Mouse (Mus musculus) forebrain, postnatal 0 days (tissue): ENCODE measurements around the gene Syt1. TPM values are rescaled to one million over a fixed set of nuclear protein-coding genes. Genes with fewer than 3 reads are reported as not detected.

Source experiments
- ATAC-seq: fragments of 200-750 bp; cut with Nextera tagmentation; 2 replicates; pipeline ENCODE4 v1.8.0; 2017; ENCODE audit warnings: mild to moderate bottlenecking, moderate library complexity
- DNase-seq: peaks from one replicate; pipeline ENCODE4 v3.0.0-alpha.2; 2015
- H3K27ac ChIP-seq: fragments of 300-500 bp; sonication (generic); 2 replicates; pipeline ENCODE4 v1.5.1; 2014; ENCODE audit warnings: low read depth, mild to moderate bottlenecking, antibody characterized with exemption, low read length, moderate library complexity, mixed read lengths
- H3K27me3 ChIP-seq: fragments of 300-500 bp; sonication (generic); 2 replicates; pipeline ENCODE4 v1.6.1; 2014; ENCODE audit warnings: mild to moderate bottlenecking, low read length, mixed read lengths; ENCODE audit not compliant: insufficient read depth
- H3K36me3 ChIP-seq: fragments of 300-500 bp; sonication (generic); 2 replicates; pipeline ENCODE4 v1.6.1; 2014; ENCODE audit warnings: mild to moderate bottlenecking, moderate library complexity; ENCODE audit not compliant: insufficient read depth
- H3K4me1 ChIP-seq: fragments of 300-500 bp; sonication (generic); 2 replicates; pipeline ENCODE4 v1.6.1; 2014; ENCODE audit warnings: antibody characterized with exemption; ENCODE audit not compliant: insufficient read depth
- H3K4me2 ChIP-seq: fragments of 300-500 bp; sonication (generic); 2 replicates; pipeline ENCODE4 v1.6.1; 2014; ENCODE audit warnings: low read depth, mild to moderate bottlenecking, moderate library complexity
- H3K4me3 ChIP-seq: fragments of 300-500 bp; sonication (generic); 2 replicates; pipeline ENCODE4 v1.5.1; 2014; ENCODE audit warnings: low read depth, low read length, mixed read lengths
- H3K9ac ChIP-seq: fragments of 300-500 bp; sonication (generic); 2 replicates; pipeline ENCODE4 v1.6.1; 2014; ENCODE audit warnings: mild to moderate bottlenecking
- H3K9me3 ChIP-seq: fragments of 300-500 bp; sonication (generic); 2 replicates; pipeline ENCODE4 v1.6.1; 2016; ENCODE audit warnings: low read length
- CTCF ChIP-seq: sonication (generic); IDR thresholded peaks from 2 replicates; pipeline ENCODE4 v1.5.1; 2016; ENCODE audit warnings: antibody characterized with exemption, control low read depth, low read depth
- WGBS: fragments of 180-500 bp; shearing (Covaris S2); extraction: QIAGEN DNeasy Blood & Tissue Kit; methylation state at CpG from one replicate; pipeline ENCODE4 v1.1.7; 2014; 5-methylcytosine and 5-hydroxymethylcytosine counted together
- polyA plus RNA-seq: library from polyadenylated mRNA; unstranded; fragments of >200 nt; fragmentation: Nextera tagmentation; extraction: Ambion mirVana; gene quantifications from 2 replicates; pipeline ENCODE4 v1.2.1, GENCODE M21; 2015
- total RNA-seq: library from RNA; depleted of rRNA; stranded (reverse); fragments of >200 nt; gene quantifications from 2 replicates; pipeline ENCODE4 v1.2.3, GENCODE M21; 2014

Syt1 gene
- total and polyA plus RNA-seq, 2 experiments from 2014 or later, result 133 to 147 TPM

DNA sequence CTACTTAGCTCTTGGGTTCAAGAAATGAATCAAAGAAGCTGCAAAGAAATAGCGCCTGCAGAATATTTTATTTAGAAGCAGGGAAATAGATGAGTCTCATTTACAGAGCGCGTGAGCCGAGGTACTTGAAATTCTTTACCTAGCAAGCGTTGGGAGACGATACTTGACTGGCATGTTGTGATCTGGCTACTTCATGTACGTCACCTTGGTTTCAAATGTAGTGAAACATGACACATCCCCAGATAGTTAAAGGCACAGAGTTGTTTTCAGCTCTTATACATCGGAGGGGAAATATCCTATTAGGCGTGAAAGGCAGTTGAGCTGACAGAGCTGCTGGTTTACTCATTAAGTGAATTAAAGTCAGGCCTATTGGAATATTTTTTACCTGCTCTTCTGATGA is 478.5 kb downstream of the Syt1 start:
- Histone ChIP-seq H3K9ac (no peak overlapping the region), H3K27ac (no peak overlapping the region), H3K9me3 (no peaks in the 10 kb centered on the region), H3K27me3 (no peaks in the 10 kb centered on the region), H3K4me2 (no peak overlapping the region), H3K4me1 (no peaks in the 10 kb centered on the region), H3K36me3 (no peaks in the 10 kb centered on the region), H3K4me3 (no peak overlapping the region)
- ATAC-seq (peak; percentile 55; the same call in 1 of the 2 replicates), DNase-seq (no peak)
- WGBS, result 71% methylated on average over 9 of the region's 9 CpGs
- no peak for TF ChIP-seq CTCF

DNA sequence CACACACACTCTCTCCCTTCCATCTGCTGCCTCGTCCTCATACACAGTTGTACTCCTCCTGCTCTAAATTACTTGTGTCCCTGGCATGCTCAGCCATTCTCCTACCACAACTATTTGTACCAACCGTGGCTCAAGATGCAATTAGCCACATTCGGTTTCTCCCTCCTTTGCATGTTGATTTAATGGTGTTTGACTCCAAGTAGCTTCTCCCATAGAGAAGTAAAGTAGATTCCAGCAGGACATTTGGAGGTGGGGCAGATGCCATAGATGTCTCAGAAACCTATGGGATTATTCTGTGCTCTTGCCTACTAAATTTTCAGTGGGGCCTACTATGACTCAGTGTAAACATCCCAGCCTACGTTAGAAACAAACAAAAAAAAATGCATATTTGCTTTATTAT is 479.1 kb downstream of the Syt1 start:
- Histone ChIP-seq H3K4me2 (no peak overlapping the region), H3K4me3 (no peak overlapping the region), H3K27me3 (no peaks in the 10 kb centered on the region), H3K27ac (no peak overlapping the region), H3K9ac (no peak overlapping the region), H3K9me3 (no peaks in the 10 kb centered on the region), H3K36me3 (no peaks in the 10 kb centered on the region), H3K4me1 (no peaks in the 10 kb centered on the region)
- TF ChIP-seq CTCF, result no peak
- ATAC-seq (no peak), DNase-seq (no peak)
- 46% methylated on average over 4 of the region's 4 CpGs for WGBS

DNA sequence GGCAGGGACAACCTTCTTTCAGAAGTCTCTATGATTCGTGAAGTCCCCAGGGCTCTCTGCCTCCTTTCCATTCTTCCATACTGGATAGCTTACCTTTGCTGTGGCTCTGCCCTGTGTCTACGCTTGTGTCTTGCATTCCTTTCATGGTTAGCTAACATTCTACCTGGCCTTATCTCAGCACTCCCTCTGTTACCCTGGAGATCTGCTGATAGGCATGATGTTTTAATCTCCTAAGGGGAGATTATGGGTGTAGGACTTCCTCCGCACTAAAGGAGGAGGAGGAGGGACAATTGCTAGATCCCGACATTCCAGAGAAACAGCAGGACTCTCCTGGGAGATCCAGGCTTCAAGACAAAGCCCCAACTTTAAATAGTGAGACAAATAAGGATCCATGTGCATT is 479.7 kb downstream of the Syt1 start:
- H3K4me2 ChIP-seq, result no peak overlapping the region
- H3K9me3 ChIP-seq, result no peaks in the 10 kb centered on the region
- no peak overlapping the region for H3K4me3 ChIP-seq
- no peak overlapping the region for H3K9ac ChIP-seq
- no peak for DNase-seq
- no peak for TF ChIP-seq CTCF
- H3K4me1 ChIP-seq, result no peaks in the 10 kb centered on the region
- 58% methylated on average over 4 of the region's 4 CpGs for WGBS
- no peak for ATAC-seq
- no peak overlapping the region for H3K27ac ChIP-seq
- no peaks in the 10 kb centered on the region for H3K27me3 ChIP-seq
- H3K36me3 ChIP-seq, result no peaks in the 10 kb centered on the region

DNA sequence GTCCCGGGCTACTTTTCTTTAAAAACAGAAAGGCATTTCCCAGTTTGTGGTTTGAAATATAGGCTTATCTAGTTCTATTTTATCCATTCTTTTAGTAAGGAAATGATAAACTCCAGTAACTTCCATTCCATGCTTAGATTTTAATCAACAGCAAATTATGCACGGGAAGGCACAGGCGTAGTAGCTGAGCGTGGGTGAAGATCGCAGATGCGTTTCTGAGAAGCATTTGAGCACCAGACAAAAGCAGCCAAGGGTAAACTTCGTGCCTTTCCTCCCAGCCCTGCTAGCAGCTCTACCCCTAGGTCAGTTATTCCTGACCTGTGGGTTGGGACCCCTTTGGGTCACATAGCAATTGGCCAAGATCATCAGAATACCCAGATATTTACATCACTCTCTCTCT is 482.4 kb downstream of the Syt1 start:
- ATAC-seq, result no peak
- no peaks in the 10 kb centered on the region for H3K36me3 ChIP-seq
- H3K4me3 ChIP-seq, result no peak overlapping the region

DNA sequence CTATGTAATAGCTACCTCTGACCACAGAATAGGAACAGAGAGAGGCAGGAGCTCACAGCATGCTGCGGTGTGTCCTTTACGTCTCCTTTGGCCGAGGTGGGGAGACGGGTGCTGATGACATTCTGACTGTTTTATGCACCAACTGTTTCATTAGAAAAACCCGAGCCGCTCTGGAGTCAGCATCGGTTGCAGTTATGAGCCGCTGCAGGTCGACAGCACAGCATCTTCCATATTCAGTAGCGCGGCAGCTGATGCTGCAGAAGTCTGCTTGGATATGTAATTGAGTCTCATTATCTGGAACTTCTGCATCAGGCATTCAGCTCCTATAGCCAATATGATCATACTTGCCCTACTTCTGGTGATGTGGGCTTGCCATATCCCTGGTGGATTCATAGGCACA is 485.3 kb downstream of the Syt1 start:
- Histone ChIP-seq H3K4me1 (no peaks in the 10 kb centered on the region), H3K27me3 (no peaks in the 10 kb centered on the region), H3K9me3 (no peaks in the 10 kb centered on the region), H3K27ac (no peak overlapping the region), H3K36me3 (no peaks in the 10 kb centered on the region), H3K4me2 (no peak overlapping the region), H3K9ac (no peak overlapping the region), H3K4me3 (no peak overlapping the region)
- TF ChIP-seq CTCF, result no peak
- 84% methylated on average over 11 of the region's 11 CpGs for WGBS
- DNase-seq (no peak), ATAC-seq (no peak)

More for the DNA sequence above, 482.4 kb downstream of the Syt1 start:
- no peak for TF ChIP-seq CTCF
- no peak overlapping the region for H3K27ac ChIP-seq
- H3K27me3 ChIP-seq, result no peaks in the 10 kb centered on the region
- no peak for DNase-seq
- WGBS, result 78% methylated on average over 7 of the region's 7 CpGs
- H3K4me2 ChIP-seq, result no peak overlapping the region
- no peaks in the 10 kb centered on the region for H3K4me1 ChIP-seq
- H3K9me3 ChIP-seq, result no peaks in the 10 kb centered on the region
- H3K9ac ChIP-seq, result no peak overlapping the region

DNA sequence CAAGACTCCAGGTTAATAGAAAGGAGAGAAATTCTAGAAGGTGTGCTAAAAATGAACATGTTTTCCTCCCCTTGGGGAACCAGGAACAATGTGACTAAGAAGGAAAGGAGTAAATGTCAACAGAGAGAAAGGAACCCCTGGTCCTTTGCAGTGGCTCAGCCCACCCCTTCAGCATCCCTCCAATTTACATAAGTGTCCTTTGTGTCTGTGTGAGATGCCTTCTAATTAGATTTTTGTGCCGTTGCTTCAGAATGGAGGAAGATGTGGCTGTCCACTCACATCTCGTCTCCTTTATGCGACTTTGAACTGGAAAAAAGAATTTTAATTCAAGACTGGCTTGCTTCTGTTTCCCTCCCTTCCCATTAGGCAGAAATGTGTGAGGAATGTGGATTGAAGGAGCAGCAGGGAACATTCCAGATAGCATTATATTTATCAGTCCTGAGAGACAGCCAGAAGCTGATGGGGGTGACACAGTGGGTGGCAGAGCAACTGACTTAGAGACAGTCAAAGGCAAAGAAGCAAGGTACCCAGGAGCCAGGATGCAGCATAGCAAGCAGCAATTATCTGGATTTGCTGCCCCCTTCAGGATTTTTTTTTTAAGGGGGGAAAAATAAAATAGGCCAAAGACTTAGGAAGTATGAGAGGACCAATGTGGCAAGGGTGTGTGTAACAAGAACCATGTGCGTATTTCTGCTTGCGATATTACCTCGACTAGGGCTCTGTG is 486.3 kb downstream of the Syt1 start:
- WGBS, result 43% methylated on average over 6 of the region's 6 CpGs
- Histone ChIP-seq H3K9ac (no peak overlapping the region), H3K4me1 (no peaks in the 10 kb centered on the region), H3K27me3 (no peaks in the 10 kb centered on the region), H3K4me2 (no peak overlapping the region), H3K9me3 (no peaks in the 10 kb centered on the region), H3K36me3 (no peaks in the 10 kb centered on the region), H3K4me3 (no peak overlapping the region), H3K27ac (no peak overlapping the region)
- ATAC-seq, result peak; percentile 56
- no peak for DNase-seq
- TF ChIP-seq CTCF, result 0 out of 2 replicates have a peak, but pooled peaks have one; percentile 7

DNA sequence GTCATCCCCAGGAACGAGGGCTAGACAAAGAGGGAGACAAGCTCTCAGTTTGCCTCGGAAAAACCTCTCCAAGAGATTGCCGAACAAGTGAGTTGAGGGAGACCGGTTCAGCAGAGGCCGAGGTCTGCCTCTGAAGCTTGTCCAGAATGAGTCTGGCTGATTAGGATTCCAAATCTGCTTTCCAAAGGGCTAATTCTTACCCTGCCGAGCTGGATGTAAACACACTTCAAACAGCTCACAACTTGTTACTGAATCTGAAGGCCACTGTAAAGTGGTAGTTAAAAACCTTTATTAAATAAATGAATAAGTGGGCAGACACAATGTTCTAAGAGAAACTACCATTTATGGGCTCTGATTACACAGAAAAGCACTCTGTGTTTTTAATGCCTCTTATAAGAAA is 491.6 kb downstream of the Syt1 start:
- no peaks in the 10 kb centered on the region for H3K36me3 ChIP-seq
- H3K4me2 ChIP-seq, result no peak overlapping the region
- no peaks in the 10 kb centered on the region for H3K27me3 ChIP-seq
- H3K4me3 ChIP-seq, result no peak overlapping the region
- ATAC-seq, result no peak
- H3K9ac ChIP-seq, result no peak overlapping the region
- no peak overlapping the region for H3K27ac ChIP-seq
- H3K9me3 ChIP-seq, result no peaks in the 10 kb centered on the region
- no peaks in the 10 kb centered on the region for H3K4me1 ChIP-seq
- TF ChIP-seq CTCF, result no peak
- 17% methylated on average over 6 of the region's 6 CpGs for WGBS
- no peak for DNase-seq
